Mouse (Mus musculus) embryonic facial prominence, embryonic 11.5 days (tissue): ENCODE results near the gene Palm3. TPM values are rescaled to one million over a fixed set of nuclear protein-coding genes. Genes with fewer than 3 reads are reported as not detected.

Source experiments
- ATAC-seq: fragments of 200-750 bp; cut with Nextera tagmentation; replicated peaks from 2 replicates; pipeline ENCODE4 v1.8.0; 2017; ENCODE audit warnings: low read depth; ENCODE audit not compliant: insufficient number of reproducible peaks, low FRiP score, low TSS enrichment
- DNase-seq: peaks from one replicate; pipeline ENCODE4 v3.0.0-alpha.2; 2015; ENCODE audit warnings: low spot score
- H3K27ac ChIP-seq: fragments of 300-500 bp; sonication (generic); replicated peaks from 2 replicates; pipeline ENCODE4 v1.5.1; 2014; ENCODE audit warnings: mild to moderate bottlenecking, low read depth, low read length, control low read depth
- H3K27me3 ChIP-seq: fragments of 300-500 bp; sonication (generic); 2 replicates; pipeline ENCODE4 v1.6.1; 2014; ENCODE audit warnings: mild to moderate bottlenecking, low read length, moderate library complexity, mixed read lengths; ENCODE audit not compliant: control insufficient read depth, insufficient read depth
- H3K36me3 ChIP-seq: fragments of 300-500 bp; sonication (generic); replicated peaks from 2 replicates; pipeline ENCODE4 v1.6.1; 2014; ENCODE audit warnings: low read depth, mild to moderate bottlenecking, low read length, moderate library complexity, mixed read lengths; ENCODE audit not compliant: control insufficient read depth, insufficient read depth
- H3K4me1 ChIP-seq: fragments of 300-500 bp; sonication (generic); 2 replicates; pipeline ENCODE4 v1.6.1; 2014; ENCODE audit warnings: low read length, mixed read lengths; ENCODE audit not compliant: control insufficient read depth, insufficient read depth
- H3K4me2 ChIP-seq: fragments of 300-500 bp; sonication (generic); 2 replicates; pipeline ENCODE4 v1.6.1; 2014; ENCODE audit warnings: low read depth, mild to moderate bottlenecking, control low read depth, low read length, moderate library complexity
- H3K4me3 ChIP-seq: fragments of 300-500 bp; sonication (generic); 2 replicates; pipeline ENCODE4 v1.5.1; 2014; ENCODE audit warnings: low read depth, low read length, control low read depth
- H3K9ac ChIP-seq: fragments of 300-500 bp; sonication (generic); replicated peaks from 2 replicates; pipeline ENCODE4 v1.6.1; 2014; ENCODE audit warnings: mild to moderate bottlenecking, control low read depth, low read length
- H3K9me3 ChIP-seq: fragments of 300-500 bp; sonication (generic); replicated peaks from 2 replicates; pipeline ENCODE4 v1.6.1; 2016; ENCODE audit warnings: mild to moderate bottlenecking, low read length, inconsistent platforms, mixed read lengths; ENCODE audit not compliant: control insufficient read depth
- WGBS: fragments of 180-500 bp; shearing (Covaris S2); extraction: QIAGEN DNeasy Blood & Tissue Kit; methylation state at CpG from one replicate; pipeline ENCODE4 v1.1.7; 2014; 5-methylcytosine and 5-hydroxymethylcytosine counted together
- polyA plus RNA-seq: library from polyadenylated mRNA; unstranded; fragments of >200 nt; fragmentation: Nextera tagmentation; extraction: Ambion mirVana; gene quantifications from 2 replicates; pipeline ENCODE4 v1.2.1, GENCODE M21; 2014

Palm3 gene
- polyA plus RNA-seq, result 1.5 and 3.0 TPM in 2 replicates

- Histone ChIP-seq H3K27ac (no peak within 1 kb of the TSS), H3K4me1 (no peaks in the 10 kb centered on the region; the same call in 1 of the 2 replicates), H3K27me3 (peaks cover 4% of the 10 kb centered on the region; the same call in 1 of the 2 replicates), H3K4me3 (no peak within 1 kb of the TSS), H3K9ac (no peak within 1 kb of the TSS), H3K4me2 (peak within 1 kb of the TSS; percentile 5; the same call in 1 of the 2 replicates), H3K9me3 (no peaks in the 10 kb centered on the region), H3K36me3 (no peaks in the 10 kb centered on the region)
- DNase-seq (no peak), ATAC-seq (no peak)
- WGBS, result 8% methylated on average over 18 of the region's 18 CpGs
These were observed at the start of gene Palm3 for GRCm38 (mm10) chr8:84021096-84021495. Palm3 (plus strand) TSS chr8:84021471.

- Histone ChIP-seq H3K27ac (no peak overlapping the region), H3K36me3 (peaks cover 3% of the 10 kb centered on the region; the same call in 1 of the 2 replicates), H3K9me3 (no peaks in the 10 kb centered on the region), H3K27me3 (no peaks in the 10 kb centered on the region), H3K9ac (no peak overlapping the region; the same call in 1 of the 2 replicates), H3K4me3 (peak overlapping the region; percentile 90), H3K4me1 (no peaks in the 10 kb centered on the region; the same call in 1 of the 2 replicates), H3K4me2 (peak overlapping the region; percentile 91)
- ATAC-seq, result no peak
- no peak for DNase-seq
- WGBS, result 74% methylated on average over 6 of the region's 6 CpGs
These were observed 49.6 kb upstream of the Palm3 start for GRCm38 (mm10) chr8:83971661-83972060.

DNA sequence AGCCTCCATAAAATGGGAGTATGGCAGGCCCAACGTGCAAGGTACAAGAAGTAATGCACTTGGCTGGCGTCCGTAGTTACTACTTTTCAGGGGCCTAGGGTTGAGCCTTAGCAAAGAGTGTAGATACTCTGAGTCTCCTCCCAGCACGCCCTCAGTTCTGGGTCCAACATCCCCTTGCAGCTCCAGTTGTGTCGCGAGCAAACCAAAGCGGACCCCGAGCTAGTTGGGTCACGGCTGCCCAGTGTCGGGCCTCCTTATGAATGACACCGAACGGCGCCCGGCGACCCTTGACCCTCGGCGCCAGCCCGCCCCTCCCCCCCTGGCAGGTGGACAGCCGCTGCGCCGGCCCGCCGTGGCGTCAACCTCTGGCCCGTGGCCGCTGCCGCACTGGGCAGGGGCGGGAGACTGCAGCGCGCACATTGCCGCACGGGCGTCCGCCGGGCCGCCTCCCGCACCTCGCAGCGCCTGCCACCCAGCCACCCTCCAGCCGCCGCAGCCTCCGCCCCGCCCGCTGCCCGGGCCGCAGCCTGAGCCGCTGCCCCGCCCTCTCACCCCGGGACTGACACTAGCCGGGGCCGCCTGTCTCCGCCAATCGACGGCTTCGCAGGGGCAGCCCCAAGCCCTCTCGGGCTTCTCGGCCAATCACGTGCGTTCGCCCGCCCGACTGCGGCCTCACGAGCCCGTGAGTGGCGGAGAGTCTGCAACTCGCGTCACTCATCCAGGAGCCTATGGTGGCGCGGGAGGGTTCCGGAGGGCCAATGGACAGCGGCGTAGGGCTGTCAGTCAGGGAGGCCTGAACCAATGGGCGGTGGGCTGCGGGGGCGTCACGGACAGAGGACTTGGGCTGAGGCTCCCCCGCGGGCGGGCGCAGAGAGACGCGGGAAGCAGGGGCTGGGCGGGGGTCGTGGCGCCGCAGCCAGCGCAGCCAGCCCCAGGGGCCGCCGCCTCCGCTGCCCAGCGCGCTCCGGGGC, 48.8 kb upstream of the Palm3 start, which contains the start of gene Prkaca:
Gene Prkaca, plus strand, starts transcription at position 844 of the 971 bp plus-strand sequence.
- Histone ChIP-seq H3K4me3 (peak within 1 kb of the TSS; percentile 90), H3K4me2 (peak within 1 kb of the TSS; percentile 93), H3K9me3 (no peaks in the 10 kb centered on the region), H3K4me1 (peaks cover under 1% of the 10 kb centered on the region), H3K27me3 (no peaks in the 10 kb centered on the region), H3K27ac (peak within 1 kb of the TSS; percentile 67; the same call in 1 of the 2 replicates), H3K36me3 (peaks cover 3% of the 10 kb centered on the region; the same call in 1 of the 2 replicates), H3K9ac (peak within 1 kb of the TSS; percentile 86)
- under 1% methylated on average over 77 of the region's 94 CpGs for WGBS
- DNase-seq (peak; percentile 99), ATAC-seq (peak; percentile 99)

DNA sequence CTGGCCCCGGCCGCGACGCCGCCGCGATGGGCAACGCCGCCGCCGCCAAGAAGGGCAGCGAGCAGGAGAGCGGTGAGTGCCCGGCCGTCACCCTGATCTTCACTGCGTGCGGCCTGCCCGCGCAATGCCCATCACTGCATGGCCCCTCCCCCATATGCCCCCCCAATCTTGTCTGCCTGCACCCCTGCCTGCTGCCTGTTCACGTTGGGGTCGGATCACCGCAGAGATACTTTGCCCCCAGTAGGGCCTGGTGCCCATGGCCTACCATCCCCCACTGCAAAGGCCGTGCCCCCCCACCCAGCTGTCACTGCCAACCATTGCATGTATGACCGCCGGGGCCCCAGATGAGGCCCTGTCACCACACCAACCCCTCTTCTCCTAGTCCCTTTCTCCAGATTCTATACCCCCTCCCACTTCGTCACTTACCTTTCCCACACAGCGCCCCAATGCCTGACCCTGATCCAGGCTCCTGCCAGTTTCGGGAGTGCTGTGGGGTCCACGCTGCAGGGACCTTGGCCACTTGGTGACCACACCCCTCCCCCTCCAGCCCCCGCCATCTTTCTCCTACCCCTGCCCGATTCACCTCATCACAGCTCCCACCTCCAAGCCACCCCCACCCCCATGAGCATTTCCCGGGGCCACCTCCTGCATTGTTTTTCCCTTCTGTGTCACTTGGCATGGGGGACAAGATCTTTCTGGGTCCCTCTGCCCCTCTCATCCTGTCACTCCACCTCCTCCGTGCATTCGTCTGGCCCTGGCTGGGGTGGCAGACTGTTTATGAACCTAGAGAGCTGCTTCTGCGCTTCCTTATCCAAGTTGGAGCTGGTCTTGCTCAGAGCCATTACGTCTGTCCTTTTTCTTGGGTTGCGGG, 47.9 kb upstream of the Palm3 start:
- H3K4me2 ChIP-seq, result peak overlapping the region; percentile 93
- H3K4me1 ChIP-seq, result peaks cover 3% of the 10 kb centered on the region
- WGBS, result 2% methylated on average over 37 of the region's 37 CpGs
- DNase-seq (no peak), ATAC-seq (peak; percentile 5; the same call in 1 of the 2 replicates)
- H3K27me3 ChIP-seq, result no peaks in the 10 kb centered on the region
- H3K27ac ChIP-seq, result no peak overlapping the region
- peak overlapping the region; percentile 86 for H3K9ac ChIP-seq
- H3K4me3 ChIP-seq, result peak overlapping the region; percentile 90
- H3K9me3 ChIP-seq, result no peaks in the 10 kb centered on the region
- H3K36me3 ChIP-seq, result peaks cover 3% of the 10 kb centered on the region; the same call in 1 of the 2 replicates

DNA sequence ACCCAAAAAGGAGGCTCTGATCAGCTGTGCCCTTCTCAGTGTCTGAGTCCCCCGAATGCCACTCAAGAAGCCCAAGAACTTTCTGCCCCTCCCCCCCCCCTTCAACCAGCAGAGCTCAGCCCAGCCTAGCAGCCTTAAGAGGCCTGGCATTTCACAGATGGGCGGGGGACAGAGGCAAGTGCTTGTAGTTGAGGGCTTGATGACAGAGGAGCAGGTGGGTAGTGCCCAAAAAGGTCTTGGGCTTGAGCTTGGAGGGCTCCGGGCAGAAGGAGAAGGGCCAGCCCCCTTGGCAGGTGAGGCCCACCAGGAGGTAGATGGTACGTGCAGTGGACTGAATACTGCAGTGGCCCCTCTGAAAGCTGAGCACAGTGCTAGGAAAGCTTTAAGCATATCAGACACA, 46.8 kb upstream of the Palm3 start:
- Histone ChIP-seq H3K4me2 (no peak overlapping the region), H3K27me3 (no peaks in the 10 kb centered on the region), H3K9me3 (no peaks in the 10 kb centered on the region), H3K9ac (no peak overlapping the region), H3K4me1 (peaks cover 3% of the 10 kb centered on the region), H3K4me3 (no peak overlapping the region; the same call in 1 of the 2 replicates), H3K36me3 (peaks cover 3% of the 10 kb centered on the region; the same call in 1 of the 2 replicates), H3K27ac (no peak overlapping the region)
- 86% methylated on average over 4 of the region's 4 CpGs for WGBS
- ATAC-seq (no peak), DNase-seq (no peak)

DNA sequence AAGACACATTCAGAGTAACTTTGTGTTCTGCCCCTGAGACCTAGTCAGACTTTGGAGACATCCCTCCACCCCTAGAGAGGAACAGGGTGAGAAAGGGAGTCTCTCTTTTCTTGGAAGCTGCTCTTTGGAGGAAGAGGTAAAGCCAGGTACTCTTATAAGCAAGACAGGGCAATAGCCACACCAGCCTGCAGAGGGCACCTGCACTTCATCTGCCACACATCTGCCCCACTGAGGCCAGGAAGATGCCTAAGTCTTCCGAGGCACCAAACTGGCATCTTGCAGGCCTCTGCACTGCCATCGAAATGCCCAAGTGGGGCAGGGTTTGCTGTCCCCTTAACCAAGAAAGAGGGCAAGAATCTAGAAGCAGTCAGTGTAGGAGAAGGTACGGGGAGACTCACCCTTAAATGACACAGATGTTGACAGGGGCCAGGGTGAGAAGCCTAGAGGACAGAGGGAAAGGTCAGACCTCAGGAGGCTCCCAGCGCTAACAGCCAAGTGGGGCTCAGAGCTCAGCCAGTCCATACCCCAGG, 45.1 kb upstream of the Palm3 start:
- peaks cover 3% of the 10 kb centered on the region for H3K4me1 ChIP-seq
- 86% methylated on average over 4 of the region's 4 CpGs for WGBS

GRCm38 (mm10) chr8:83976779-83977350, 44.4 kb upstream of the Palm3 start:
- Histone ChIP-seq H3K27me3 (no peaks in the 10 kb centered on the region), H3K36me3 (no peaks in the 10 kb centered on the region; the same call in 1 of the 2 replicates), H3K9ac (no peak overlapping the region), H3K9me3 (no peaks in the 10 kb centered on the region), H3K27ac (no peak overlapping the region), H3K4me2 (no peak overlapping the region), H3K4me3 (no peak overlapping the region), H3K4me1 (peaks cover 3% of the 10 kb centered on the region)
- DNase-seq, result no peak
- 88% methylated on average over 5 of the region's 5 CpGs for WGBS
- ATAC-seq, result no peak

More for the DNA sequence above, 45.1 kb upstream of the Palm3 start:
- Histone ChIP-seq H3K27me3 (no peaks in the 10 kb centered on the region), H3K9me3 (no peaks in the 10 kb centered on the region), H3K4me2 (no peak overlapping the region), H3K9ac (no peak overlapping the region), H3K4me3 (no peak overlapping the region), H3K36me3 (no peaks in the 10 kb centered on the region; the same call in 1 of the 2 replicates), H3K27ac (no peak overlapping the region)
- ATAC-seq (no peak), DNase-seq (no peak)
